Mouse (Mus musculus) embryonic facial prominence, embryonic 15.5 days (tissue): ENCODE measurements around the gene Notch4. TPM values are rescaled to one million over a fixed set of nuclear protein-coding genes. Genes with fewer than 3 reads are reported as not detected.
A peak's percentile ranks its signal among the peaks of the same experiment; 100 is the strongest.

Source experiments
- ATAC-seq: fragments of 200-750 bp; cut with Nextera tagmentation; 2 replicates; pipeline ENCODE4 v1.8.0; 2017; ENCODE audit warnings: low read depth, moderate TSS enrichment; ENCODE audit not compliant: insufficient number of reproducible peaks, low FRiP score, low TSS enrichment
- H3K27ac ChIP-seq: fragments of 300-500 bp; sonication (generic); replicated peaks from 2 replicates; pipeline ENCODE4 v1.5.1; 2015; ENCODE audit warnings: mild to moderate bottlenecking, inconsistent platforms
- H3K27me3 ChIP-seq: fragments of 300-500 bp; sonication (generic); 2 replicates; pipeline ENCODE4 v1.6.1; 2015; ENCODE audit warnings: inconsistent platforms
- H3K36me3 ChIP-seq: fragments of 300-500 bp; sonication (generic); 2 replicates; pipeline ENCODE4 v1.6.1; 2015; ENCODE audit warnings: mild to moderate bottlenecking, inconsistent platforms
- H3K4me1 ChIP-seq: fragments of 300-500 bp; sonication (generic); 2 replicates; pipeline ENCODE4 v1.6.1; 2015; ENCODE audit warnings: inconsistent platforms
- H3K4me2 ChIP-seq: fragments of 300-500 bp; sonication (generic); replicated peaks from 2 replicates; pipeline ENCODE4 v1.6.1; 2015; ENCODE audit warnings: mild to moderate bottlenecking, inconsistent platforms
- H3K4me3 ChIP-seq: fragments of 300-500 bp; sonication (generic); replicated peaks from 2 replicates; pipeline ENCODE4 v1.5.1; 2015; ENCODE audit warnings: mild to moderate bottlenecking, inconsistent platforms
- H3K9ac ChIP-seq: fragments of 300-500 bp; sonication (generic); 2 replicates; pipeline ENCODE4 v1.6.1; 2015; ENCODE audit warnings: inconsistent platforms
- H3K9me3 ChIP-seq: fragments of 300-500 bp; sonication (generic); replicated peaks from 2 replicates; pipeline ENCODE4 v1.6.1; 2016; ENCODE audit warnings: inconsistent platforms
- WGBS: fragments of 180-500 bp; shearing (Covaris S2); methylation state at CpG from one replicate; pipeline ENCODE4 v1.1.7; 2015; 5-methylcytosine and 5-hydroxymethylcytosine counted together
- polyA plus RNA-seq: library from polyadenylated mRNA; unstranded; fragments of >200 nt; fragmentation: Nextera tagmentation; extraction: Ambion mirVana; gene quantifications from 2 replicates; pipeline ENCODE4 v1.2.1, GENCODE M21; 2015

Gene Notch4
- polyA plus RNA-seq, 1 experiment from 2014 or later: 6.5 TPM

DNA sequence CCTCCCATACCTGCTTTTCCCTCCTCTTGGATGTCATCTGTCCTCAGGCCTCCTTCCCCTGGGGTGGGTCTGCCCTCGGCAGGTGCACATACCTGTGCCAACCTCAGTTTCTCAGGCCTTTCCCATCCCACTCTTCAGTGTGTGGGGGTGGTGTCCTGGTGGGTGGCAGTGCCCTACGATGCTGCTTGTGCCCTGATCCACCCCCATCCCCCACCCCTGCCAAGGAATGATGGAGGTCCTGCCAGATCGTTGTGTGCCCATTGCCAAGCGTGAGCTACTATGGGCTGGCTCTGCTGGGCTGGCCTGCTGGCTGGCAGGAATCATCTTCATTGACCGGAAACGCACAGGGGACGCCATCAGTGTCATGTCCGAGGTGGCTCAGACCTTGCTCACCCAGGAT, 47.0 kb downstream of the Notch4 start:
- no peak for ATAC-seq
- Histone ChIP-seq H3K9ac (no peak overlapping the region), H3K27me3 (no peaks in the 10 kb centered on the region), H3K4me1 (peaks cover 20% of the 10 kb centered on the region; the same call in 1 of the 2 replicates), H3K9me3 (no peaks in the 10 kb centered on the region), H3K4me3 (no peak overlapping the region), H3K4me2 (no peak overlapping the region), H3K27ac (no peak overlapping the region), H3K36me3 (peaks cover 55% of the 10 kb centered on the region)
- WGBS: 92% methylated on average over 8 of the region's 8 CpGs

- Histone ChIP-seq H3K4me3 (no peak overlapping the region), H3K36me3 (peaks cover 70% of the 10 kb centered on the region), H3K9ac (no peak overlapping the region), H3K4me1 (peaks cover 2% of the 10 kb centered on the region; the same call in 1 of the 2 replicates), H3K9me3 (no peaks in the 10 kb centered on the region), H3K4me2 (no peak overlapping the region), H3K27me3 (no peaks in the 10 kb centered on the region), H3K27ac (no peak overlapping the region)
- no peak for ATAC-seq
- WGBS: 81% methylated on average over 11 of the region's 11 CpGs
These were observed 49.1 kb downstream of the Notch4 start for GRCm38 (mm10) chr17:34613054-34613645.

GRCm38 (mm10) chr17:34613830-34614229, 49.8 kb downstream of the Notch4 start:
- Histone ChIP-seq H3K4me2 (no peak overlapping the region), H3K4me3 (no peak overlapping the region), H3K36me3 (peaks cover 70% of the 10 kb centered on the region), H3K4me1 (no peaks in the 10 kb centered on the region), H3K9ac (no peak overlapping the region), H3K27me3 (no peaks in the 10 kb centered on the region), H3K9me3 (no peaks in the 10 kb centered on the region), H3K27ac (no peak overlapping the region)
- 84% methylated on average over 10 of the region's 10 CpGs for whole genome bisulfite sequencing
- no peak for ATAC-seq

DNA sequence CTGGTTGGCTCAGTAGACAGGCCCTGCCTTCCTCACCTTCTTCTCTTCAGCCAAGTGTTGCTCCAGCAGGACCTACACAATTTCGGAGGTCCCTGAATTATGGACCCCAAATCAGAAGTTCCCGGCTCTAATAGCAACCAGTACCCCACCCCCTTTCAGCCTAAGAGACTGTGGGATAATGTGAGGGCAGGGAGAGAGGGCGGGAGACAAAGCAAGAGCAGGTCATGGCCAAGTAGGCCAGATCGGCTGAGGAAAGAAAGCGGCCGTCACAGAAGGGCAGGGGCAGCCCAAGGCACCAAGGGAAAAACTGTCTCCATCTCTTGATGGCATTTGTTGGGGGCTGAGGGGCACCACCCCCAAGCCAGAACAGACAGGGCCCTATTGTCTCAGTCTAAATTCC, 51.8 kb downstream of the Notch4 start, which contains the start of gene Egfl8:
Gene Egfl8, minus strand, starts transcription at position 101 of the 400 bp plus-strand sequence.
- Histone ChIP-seq H3K36me3 (peaks cover 78% of the 10 kb centered on the region), H3K4me1 (no peaks in the 10 kb centered on the region), H3K9me3 (no peaks in the 10 kb centered on the region), H3K4me3 (no peak within 1 kb of the TSS), H3K9ac (no peak within 1 kb of the TSS), H3K27me3 (no peaks in the 10 kb centered on the region), H3K4me2 (no peak within 1 kb of the TSS), H3K27ac (0 out of 2 replicates have a peak within 1 kb of the TSS, but pooled peaks have one; percentile 19)
- WGBS: 57% methylated on average over 6 of the region's 6 CpGs
- ATAC-seq: no peak

DNA sequence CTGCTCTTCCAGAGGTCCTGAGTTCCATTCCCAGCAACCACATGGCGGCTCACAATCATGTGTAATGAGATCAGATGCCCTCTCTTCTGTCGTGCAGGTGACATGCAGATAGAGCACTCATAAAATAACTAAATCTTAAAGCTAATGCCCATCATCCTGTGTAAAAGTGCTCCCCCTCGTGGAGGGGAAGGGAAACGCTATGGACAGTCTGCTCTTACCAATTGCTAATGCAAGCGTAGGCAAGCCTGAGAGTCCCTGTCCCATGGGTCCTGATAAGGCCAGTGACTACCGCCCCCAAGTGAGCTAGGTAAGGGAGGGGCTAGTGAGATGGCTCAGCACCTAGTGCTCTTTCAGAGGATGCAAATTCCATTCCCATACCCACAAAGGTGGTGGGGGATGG, 54.9 kb downstream of the Notch4 start:
- 15% methylated on average over 6 of the region's 6 CpGs for WGBS
- no peak overlapping the region for H3K4me3 ChIP-seq
- peaks cover 80% of the 10 kb centered on the region for H3K36me3 ChIP-seq
- H3K27me3 ChIP-seq: no peaks in the 10 kb centered on the region
- H3K4me1 ChIP-seq: no peaks in the 10 kb centered on the region
- no peak overlapping the region for H3K27ac ChIP-seq
- no peak overlapping the region for H3K9ac ChIP-seq
- H3K4me2 ChIP-seq: no peak overlapping the region
- ATAC-seq: no peak
- no peaks in the 10 kb centered on the region for H3K9me3 ChIP-seq

DNA sequence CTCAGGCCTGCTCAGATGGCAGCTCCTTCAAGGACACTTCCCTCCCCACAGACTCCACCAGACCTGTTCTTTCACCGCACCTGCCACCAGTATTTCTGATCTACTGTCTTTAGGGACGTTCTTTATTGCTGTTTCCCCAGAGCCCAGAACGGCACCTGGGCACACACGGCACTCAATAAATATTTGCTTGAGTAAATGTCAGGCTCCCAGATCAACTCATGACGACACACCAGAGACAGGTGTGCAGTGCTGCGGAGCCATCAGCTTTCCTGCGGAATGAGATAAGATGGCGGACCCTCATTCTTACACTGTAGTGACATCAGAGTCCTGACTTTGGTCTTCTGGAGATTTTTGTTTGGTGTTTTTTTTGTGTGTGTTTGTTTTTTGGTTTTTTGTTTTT, 56.9 kb downstream of the Notch4 start:
- Histone ChIP-seq H3K27ac (no peak overlapping the region), H3K4me3 (no peak overlapping the region), H3K4me2 (no peak overlapping the region), H3K9ac (no peak overlapping the region), H3K9me3 (no peaks in the 10 kb centered on the region), H3K4me1 (peaks cover 1% of the 10 kb centered on the region; the same call in 1 of the 2 replicates), H3K36me3 (peaks cover 68% of the 10 kb centered on the region), H3K27me3 (no peaks in the 10 kb centered on the region)
- WGBS: 90% methylated on average over 8 of the region's 8 CpGs
- no peak for ATAC-seq

- Histone ChIP-seq H3K9ac (no peak overlapping the region), H3K27ac (no peak overlapping the region), H3K4me2 (no peak overlapping the region), H3K9me3 (no peaks in the 10 kb centered on the region), H3K4me3 (no peak overlapping the region), H3K4me1 (peaks cover 15% of the 10 kb centered on the region), H3K27me3 (no peaks in the 10 kb centered on the region), H3K36me3 (peaks cover 53% of the 10 kb centered on the region)
- ATAC-seq: no peak
- WGBS: 77% methylated on average over 9 of the region's 9 CpGs
These were observed 59.1 kb downstream of the Notch4 start for GRCm38 (mm10) chr17:34623161-34623560.

- H3K9ac ChIP-seq: no peak overlapping the region
- H3K4me3 ChIP-seq: no peak overlapping the region
- peaks cover 3% of the 10 kb centered on the region for H3K27me3 ChIP-seq
- H3K4me2 ChIP-seq: no peak overlapping the region
- no peak overlapping the region for H3K27ac ChIP-seq
- H3K36me3 ChIP-seq: peaks cover 45% of the 10 kb centered on the region
- H3K4me1 ChIP-seq: peaks cover 33% of the 10 kb centered on the region
- no peaks in the 10 kb centered on the region for H3K9me3 ChIP-seq
- 95% methylated on average over 3 of the region's 3 CpGs for WGBS
- ATAC-seq: no peak
These were observed 60.9 kb downstream of the Notch4 start for GRCm38 (mm10) chr17:34624981-34625380.

- peak overlapping the region; percentile 97 for H3K27ac ChIP-seq
- peaks cover 45% of the 10 kb centered on the region for H3K4me1 ChIP-seq
These were observed 62.1 kb downstream of the Notch4 start for GRCm38 (mm10) chr17:34626062-34626772.

GRCm38 (mm10) chr17:34626773-34627092, 62.7 kb downstream of the Notch4 start:
- peaks cover 51% of the 10 kb centered on the region for H3K4me1 ChIP-seq
- under 1% methylated on average over 18 of the region's 18 CpGs for WGBS
- peak overlapping the region; percentile 86 for H3K4me2 ChIP-seq
- no peaks in the 10 kb centered on the region for H3K9me3 ChIP-seq
- H3K36me3 ChIP-seq: peaks cover 28% of the 10 kb centered on the region
- H3K9ac ChIP-seq: peak overlapping the region; percentile 73
- peak overlapping the region; percentile 78 for H3K4me3 ChIP-seq
- peaks cover 21% of the 10 kb centered on the region for H3K27me3 ChIP-seq
- 0 out of 2 replicates have a peak, but pooled peaks have one; percentile 25 for ATAC-seq
- H3K27ac ChIP-seq: peak overlapping the region; percentile 97

More at GRCm38 (mm10) chr17:34626062-34626772, 62.1 kb downstream of the Notch4 start:
- ATAC-seq: no peak
- H3K4me2 ChIP-seq: peak overlapping the region; percentile 86
- 51% methylated on average over 16 of the region's 16 CpGs for WGBS
- peaks cover 16% of the 10 kb centered on the region for H3K27me3 ChIP-seq
- no peaks in the 10 kb centered on the region for H3K9me3 ChIP-seq
- H3K36me3 ChIP-seq: peaks cover 33% of the 10 kb centered on the region
- peak overlapping the region; percentile 78 for H3K4me3 ChIP-seq
- peak overlapping the region; percentile 73 for H3K9ac ChIP-seq

- peak; percentile 86 for ATAC-seq
- Histone ChIP-seq H3K4me1 (peaks cover 56% of the 10 kb centered on the region), H3K4me3 (peak overlapping the region; percentile 78), H3K36me3 (peaks cover 22% of the 10 kb centered on the region), H3K27ac (peak overlapping the region; percentile 97), H3K9ac (peak overlapping the region; percentile 73), H3K9me3 (no peaks in the 10 kb centered on the region), H3K4me2 (peak overlapping the region; percentile 86), H3K27me3 (peaks cover 22% of the 10 kb centered on the region)
- under 1% methylated on average over 44 of the region's 45 CpGs for WGBS
These were observed 63.2 kb downstream of the Notch4 start for GRCm38 (mm10) chr17:34627093-34627942.
